Mouse (Mus musculus) forebrain, embryonic 12.5 days (tissue): Measurements from ENCODE around the gene Ptprh. TPM values are rescaled to one million over a fixed set of nuclear protein-coding genes. Genes with fewer than 3 reads are reported as not detected.
A peak's percentile ranks its signal among the peaks of the same experiment; 100 is the strongest.

Experiments
- ATAC-seq: fragments of 200-750 bp; cut with Nextera tagmentation; 2 replicates; pipeline ENCODE4 v1.8.0; 2017; ENCODE audit warnings: moderate TSS enrichment; ENCODE audit not compliant: low FRiP score
- H3K27ac ChIP-seq: fragments of 300-500 bp; sonication (generic); 2 replicates; pipeline ENCODE4 v1.5.1; 2016; ENCODE audit warnings: mild to moderate bottlenecking
- H3K27me3 ChIP-seq: fragments of 300-500 bp; sonication (generic); 2 replicates; pipeline ENCODE4 v1.6.1; 2016; ENCODE audit warnings: mild to moderate bottlenecking
- H3K36me3 ChIP-seq: fragments of 300-500 bp; sonication (generic); replicated peaks from 2 replicates; pipeline ENCODE4 v1.6.1; 2016; ENCODE audit warnings: mild to moderate bottlenecking
- H3K4me1 ChIP-seq: fragments of 300-500 bp; sonication (generic); 2 replicates; pipeline ENCODE4 v1.6.1; 2016
- H3K4me2 ChIP-seq: fragments of 300-500 bp; sonication (generic); 2 replicates; pipeline ENCODE4 v1.6.1; 2016; ENCODE audit warnings: mild to moderate bottlenecking, moderate library complexity
- H3K4me3 ChIP-seq: fragments of 300-500 bp; sonication (generic); replicated peaks from 2 replicates; pipeline ENCODE4 v1.5.1; 2016; ENCODE audit warnings: mild to moderate bottlenecking
- H3K9ac ChIP-seq: fragments of 300-500 bp; sonication (generic); 2 replicates; pipeline ENCODE4 v1.6.1; 2016; ENCODE audit warnings: mild to moderate bottlenecking
- H3K9me3 ChIP-seq: fragments of 300-500 bp; sonication (generic); 2 replicates; pipeline ENCODE4 v1.6.1; 2016
- WGBS: fragments of 180-500 bp; shearing (Covaris S2); methylation state at CpG from one replicate; pipeline ENCODE4 v1.1.7; 2016; 5-methylcytosine and 5-hydroxymethylcytosine counted together
- polyA plus RNA-seq: library from polyadenylated mRNA; unstranded; fragments of >200 nt; fragmentation: Nextera tagmentation; extraction: Ambion mirVana; gene quantifications from 2 replicates; pipeline ENCODE4 v1.2.1, GENCODE M21; 2016

The Ptprh gene
- polyA plus RNA-seq, 1 experiment from 2014 or later, result not detected

DNA sequence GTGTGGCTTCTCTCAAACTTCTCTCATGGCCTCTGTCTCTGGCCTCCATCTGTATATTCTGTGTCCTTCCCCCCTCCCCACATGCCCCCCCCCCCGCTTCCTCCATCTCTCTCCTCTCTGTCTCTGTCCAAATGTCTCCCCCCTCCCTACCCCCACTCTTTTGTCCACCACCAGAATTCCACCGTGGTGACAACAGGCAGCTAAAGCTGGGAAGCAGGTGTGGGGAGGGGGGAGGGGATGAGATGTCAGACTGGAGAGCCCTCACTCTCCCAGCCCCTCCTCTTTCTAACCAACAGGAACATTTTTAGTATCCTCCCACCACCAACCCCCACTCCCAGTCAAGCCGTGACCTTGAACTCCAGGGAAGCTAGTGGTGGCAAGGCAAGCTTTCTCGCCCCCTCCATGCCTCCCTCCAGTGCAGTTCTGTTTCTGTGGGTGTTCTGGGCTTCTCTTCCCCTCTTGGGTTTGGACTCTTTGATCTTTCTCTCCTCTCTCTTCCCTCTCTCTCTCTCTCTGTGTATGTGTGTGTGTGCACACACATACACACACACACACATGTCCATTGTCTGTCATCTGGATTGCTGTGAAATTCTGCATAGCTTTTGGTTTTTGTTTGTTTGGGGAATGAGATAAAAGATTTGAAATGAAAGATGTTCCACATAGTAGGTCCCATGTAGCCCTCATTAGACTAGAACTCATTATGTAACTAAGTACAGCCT lies 87.3 kb downstream of the Ptprh start, which contains the start of gene Tnnt1:
Gene Tnnt1 (minus strand): TSS at position 51 of the 719 bp plus-strand sequence.
- Histone ChIP-seq H3K36me3 (no peaks in the 10 kb centered on the region), H3K9ac (no peak within 1 kb of the TSS), H3K4me2 (no peak within 1 kb of the TSS), H3K27ac (no peak within 1 kb of the TSS), H3K9me3 (no peaks in the 10 kb centered on the region), H3K27me3 (peaks cover 14% of the 10 kb centered on the region), H3K4me3 (no peak within 1 kb of the TSS), H3K4me1 (peaks cover 32% of the 10 kb centered on the region)
- peak; percentile 47; the same call in 1 of the 2 replicates for ATAC-seq
- 16% methylated on average over 3 of the region's 4 CpGs for WGBS

DNA sequence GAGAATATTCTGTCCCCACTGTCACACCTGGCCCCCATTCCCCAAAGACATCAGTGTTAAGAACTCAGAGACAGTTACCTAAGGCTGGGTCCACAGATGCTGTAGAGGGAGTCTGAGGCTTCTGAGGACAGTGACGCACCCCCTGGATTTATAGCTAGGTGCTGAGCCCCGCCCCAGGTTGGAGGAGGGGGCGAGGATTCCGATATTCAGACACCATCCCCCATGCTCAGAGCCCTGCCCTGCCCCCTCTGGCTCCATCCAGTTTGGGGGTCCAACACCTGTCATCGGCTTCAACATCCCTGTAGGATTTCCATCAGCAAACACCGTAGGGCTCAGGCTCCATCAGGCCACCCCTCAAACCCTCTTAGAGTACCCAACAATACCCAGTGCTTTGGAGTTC lies 88.0 kb downstream of the Ptprh start:
- WGBS, result 52% methylated on average over 6 of the region's 6 CpGs
- ATAC-seq, result no peak
- Histone ChIP-seq H3K27ac (no peak overlapping the region), H3K27me3 (peaks cover 9% of the 10 kb centered on the region), H3K4me2 (no peak overlapping the region), H3K9me3 (no peaks in the 10 kb centered on the region), H3K9ac (no peak overlapping the region), H3K36me3 (no peaks in the 10 kb centered on the region), H3K4me1 (peaks cover 28% of the 10 kb centered on the region), H3K4me3 (no peak overlapping the region)

GRCm38 (mm10) chr7:4513829-4514712 lies 89.8 kb downstream of the Ptprh start:
- Histone ChIP-seq H3K27ac (no peak overlapping the region), H3K27me3 (peaks cover 4% of the 10 kb centered on the region; the same call in 1 of the 2 replicates), H3K4me3 (no peak overlapping the region), H3K9me3 (no peaks in the 10 kb centered on the region), H3K36me3 (no peaks in the 10 kb centered on the region), H3K9ac (no peak overlapping the region), H3K4me2 (no peak overlapping the region), H3K4me1 (peaks cover 37% of the 10 kb centered on the region)
- ATAC-seq, result no peak
- 51% methylated on average over 6 of the region's 6 CpGs for WGBS

- no peak for ATAC-seq
- no peak overlapping the region for H3K9ac ChIP-seq
- H3K27me3 ChIP-seq, result peaks cover 11% of the 10 kb centered on the region; the same call in 1 of the 2 replicates
- H3K9me3 ChIP-seq, result no peaks in the 10 kb centered on the region
- WGBS, result 42% methylated on average over 13 of the region's 13 CpGs
- no peak overlapping the region for H3K4me3 ChIP-seq
- peaks cover 37% of the 10 kb centered on the region for H3K4me1 ChIP-seq
- H3K27ac ChIP-seq, result no peak overlapping the region
- H3K36me3 ChIP-seq, result no peaks in the 10 kb centered on the region
- no peak overlapping the region for H3K4me2 ChIP-seq
Observed at GRCm38 (mm10) chr7:4513236-4513635, 90.6 kb downstream of the Ptprh start.

GRCm38 (mm10) chr7:4511489-4512224 lies 92.2 kb downstream of the Ptprh start:
- Histone ChIP-seq H3K4me2 (no peak overlapping the region), H3K9ac (no peak overlapping the region), H3K27me3 (peaks cover 11% of the 10 kb centered on the region; the same call in 1 of the 2 replicates), H3K27ac (no peak overlapping the region), H3K4me1 (peaks cover 35% of the 10 kb centered on the region), H3K4me3 (no peak overlapping the region), H3K36me3 (no peaks in the 10 kb centered on the region), H3K9me3 (no peaks in the 10 kb centered on the region)
- no peak for ATAC-seq
- WGBS, result 83% methylated on average over 8 of the region's 8 CpGs

- H3K4me2 ChIP-seq, result 0 out of 2 replicates have a peak overlapping the region, but pooled peaks have one; percentile 13
- H3K9me3 ChIP-seq, result no peaks in the 10 kb centered on the region
- H3K9ac ChIP-seq, result no peak overlapping the region
- WGBS, result 17% methylated on average over 24 of the region's 24 CpGs
- peaks cover 11% of the 10 kb centered on the region; the same call in 1 of the 2 replicates for H3K27me3 ChIP-seq
- ATAC-seq, result peak; percentile 77
- peaks cover 24% of the 10 kb centered on the region for H3K4me1 ChIP-seq
- H3K4me3 ChIP-seq, result no peak overlapping the region
- H3K27ac ChIP-seq, result 0 out of 2 replicates have a peak overlapping the region, but pooled peaks have one; percentile 56
- no peaks in the 10 kb centered on the region for H3K36me3 ChIP-seq
Observed at GRCm38 (mm10) chr7:4509863-4510608, 93.8 kb downstream of the Ptprh start.

GRCm38 (mm10) chr7:4508739-4509116 lies 95.1 kb downstream of the Ptprh start:
- H3K9ac ChIP-seq, result no peak overlapping the region
- no peak overlapping the region for H3K4me3 ChIP-seq
- 91% methylated on average over 8 of the region's 8 CpGs for WGBS
- H3K27ac ChIP-seq, result no peak overlapping the region
- H3K36me3 ChIP-seq, result no peaks in the 10 kb centered on the region
- no peak overlapping the region for H3K4me2 ChIP-seq
- H3K9me3 ChIP-seq, result no peaks in the 10 kb centered on the region
- no peak for ATAC-seq
- H3K27me3 ChIP-seq, result peaks cover 11% of the 10 kb centered on the region; the same call in 1 of the 2 replicates
- H3K4me1 ChIP-seq, result peaks cover 14% of the 10 kb centered on the region

DNA sequence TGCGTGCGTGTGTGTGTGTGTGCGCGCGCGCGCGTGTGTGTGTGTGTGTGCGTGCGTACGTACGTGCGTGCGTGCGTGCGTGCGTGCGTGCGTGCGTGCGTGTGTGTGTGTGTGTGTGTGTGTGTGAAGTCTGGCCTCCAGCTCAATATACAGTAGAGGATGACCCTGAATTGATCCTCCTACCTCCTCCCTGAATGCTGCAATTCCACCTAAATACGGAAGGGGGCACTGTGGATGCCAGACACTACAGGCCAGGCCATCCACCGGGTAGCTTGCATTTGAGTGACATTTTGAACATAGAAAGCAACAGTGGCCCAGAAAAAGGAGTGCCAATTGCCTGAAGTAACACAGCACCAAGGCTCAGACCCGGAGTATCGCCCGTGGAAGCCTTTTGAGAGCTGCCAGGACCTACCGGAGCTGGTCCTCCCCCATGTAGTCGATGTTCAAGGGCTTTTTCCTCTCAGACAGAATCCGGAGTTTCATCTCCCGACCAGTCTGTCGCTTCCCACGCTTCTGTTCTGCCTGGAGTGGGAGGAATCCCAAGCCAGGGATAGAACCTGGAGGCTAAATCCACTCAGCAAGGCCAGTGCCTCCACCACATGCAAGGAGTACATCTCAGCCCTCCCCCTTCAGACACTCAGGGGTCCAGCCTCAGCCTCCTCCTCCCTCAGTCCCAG lies 95.6 kb downstream of the Ptprh start:
- 75% methylated on average over 30 of the region's 32 CpGs for WGBS
- Histone ChIP-seq H3K4me2 (no peak overlapping the region), H3K9ac (no peak overlapping the region), H3K27ac (no peak overlapping the region), H3K4me1 (peaks cover 14% of the 10 kb centered on the region), H3K36me3 (no peaks in the 10 kb centered on the region), H3K27me3 (peaks cover 11% of the 10 kb centered on the region; the same call in 1 of the 2 replicates), H3K9me3 (no peaks in the 10 kb centered on the region), H3K4me3 (no peak overlapping the region)
- no peak for ATAC-seq

DNA sequence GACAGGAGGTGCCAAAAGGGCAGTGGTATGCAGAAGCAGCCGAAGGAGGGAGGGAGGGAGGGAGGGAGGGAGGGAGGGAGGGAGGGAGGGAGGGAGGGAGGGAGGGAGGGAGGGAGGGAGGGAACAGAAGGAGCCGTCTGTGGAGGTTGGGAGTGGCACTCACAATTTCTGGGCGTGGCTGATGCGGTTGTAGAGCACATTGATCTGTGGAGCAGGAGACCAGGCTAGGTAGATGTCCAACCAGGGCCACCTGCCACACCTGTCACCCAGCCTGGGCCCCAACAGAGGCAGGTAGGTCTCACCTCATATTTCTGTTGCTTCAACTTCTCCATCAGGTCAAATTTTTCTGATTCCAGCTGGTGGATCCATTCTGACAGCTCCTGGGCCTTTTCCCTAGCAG lies 96.6 kb downstream of the Ptprh start:
- Histone ChIP-seq H3K27me3 (peaks cover 11% of the 10 kb centered on the region; the same call in 1 of the 2 replicates), H3K27ac (no peak overlapping the region), H3K36me3 (no peaks in the 10 kb centered on the region), H3K4me2 (no peak overlapping the region), H3K9ac (no peak overlapping the region), H3K9me3 (no peaks in the 10 kb centered on the region), H3K4me1 (peaks cover 17% of the 10 kb centered on the region), H3K4me3 (no peak overlapping the region)
- ATAC-seq, result no peak
- 67% methylated on average over 3 of the region's 4 CpGs for WGBS

DNA sequence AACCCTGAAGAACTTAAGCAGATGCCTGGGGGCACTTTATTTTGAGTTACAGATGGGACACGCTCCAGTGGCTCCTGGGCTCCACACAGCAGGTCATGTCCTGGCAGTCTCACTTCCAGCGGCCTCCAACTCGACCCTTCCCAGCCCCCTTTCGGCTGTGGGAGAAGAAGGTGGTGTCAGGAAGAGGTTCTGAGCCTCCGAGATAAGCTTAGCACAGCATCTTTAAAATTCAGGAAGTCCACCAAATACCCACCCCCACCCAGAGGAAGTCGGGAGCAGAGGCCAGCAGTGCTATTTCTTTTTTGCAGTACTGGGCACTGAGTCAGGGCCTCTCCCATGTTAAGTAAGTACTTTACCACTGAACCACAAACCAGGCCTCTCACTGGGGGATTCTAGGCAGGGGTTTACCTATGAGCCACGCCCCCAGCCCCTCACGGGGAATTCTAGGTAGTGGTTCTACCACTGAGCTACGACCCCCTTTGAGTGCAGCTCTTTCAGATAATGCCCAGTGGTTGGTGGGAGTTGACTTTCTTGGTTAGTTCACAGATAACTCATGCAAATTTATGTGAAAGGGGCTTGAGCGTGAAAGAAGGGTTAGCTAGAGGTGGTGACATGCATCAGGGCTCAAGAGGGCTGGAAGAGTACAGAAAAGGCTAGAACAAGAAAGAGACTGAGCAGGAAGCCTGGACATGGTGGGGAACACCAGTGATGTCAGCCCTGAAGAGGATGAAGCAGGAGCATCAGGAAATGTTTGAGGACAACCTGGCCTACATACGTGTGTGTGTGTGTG lies 99.0 kb downstream of the Ptprh start:
- Histone ChIP-seq H3K9me3 (no peaks in the 10 kb centered on the region), H3K9ac (no peak overlapping the region), H3K4me2 (no peak overlapping the region), H3K27ac (no peak overlapping the region), H3K4me3 (no peak overlapping the region), H3K36me3 (no peaks in the 10 kb centered on the region), H3K27me3 (peaks cover 11% of the 10 kb centered on the region; the same call in 1 of the 2 replicates), H3K4me1 (peaks cover 19% of the 10 kb centered on the region)
- 66% methylated on average over 11 of the region's 11 CpGs for WGBS
- ATAC-seq, result no peak
